Mouse (Mus musculus) intestine, postnatal 0 days (tissue): ENCODE results near the gene Tmem174. TPM values are rescaled to one million over a fixed set of nuclear protein-coding genes. Genes with fewer than 3 reads are reported as not detected.

Source experiments
- ATAC-seq: fragments of 200-750 bp; cut with Nextera tagmentation; 2 replicates; pipeline ENCODE4 v1.8.0; 2017; ENCODE audit warnings: mild to moderate bottlenecking, moderate TSS enrichment, moderate library complexity
- H3K27ac ChIP-seq: fragments of 300-500 bp; sonication (generic); 2 replicates; pipeline ENCODE4 v1.5.1; 2014; ENCODE audit warnings: mild to moderate bottlenecking, low read depth, low read length, moderate library complexity
- H3K27me3 ChIP-seq: fragments of 300-500 bp; sonication (generic); replicated peaks from 2 replicates; pipeline ENCODE4 v1.6.1; 2014; ENCODE audit warnings: low read length, mixed read lengths; ENCODE audit not compliant: control insufficient read depth, insufficient read depth
- H3K36me3 ChIP-seq: fragments of 300-500 bp; sonication (generic); 2 replicates; pipeline ENCODE4 v1.6.1; 2014; ENCODE audit warnings: mild to moderate bottlenecking, moderate library complexity; ENCODE audit not compliant: control insufficient read depth, insufficient read depth
- H3K4me1 ChIP-seq: fragments of 300-500 bp; sonication (generic); replicated peaks from 2 replicates; pipeline ENCODE4 v1.6.1; 2014; ENCODE audit warnings: antibody characterized with exemption, low read length, mixed read lengths; ENCODE audit not compliant: control insufficient read depth, insufficient read depth
- H3K4me2 ChIP-seq: fragments of 300-500 bp; sonication (generic); replicated peaks from 2 replicates; pipeline ENCODE4 v1.6.1; 2014; ENCODE audit warnings: low read depth, mild to moderate bottlenecking, moderate library complexity
- H3K4me3 ChIP-seq: fragments of 300-500 bp; sonication (generic); 2 replicates; pipeline ENCODE4 v1.5.1; 2014; ENCODE audit warnings: low read depth, low read length
- H3K9ac ChIP-seq: fragments of 300-500 bp; sonication (generic); 2 replicates; pipeline ENCODE4 v1.6.1; 2014; ENCODE audit warnings: mild to moderate bottlenecking, low read depth, low read length
- H3K9me3 ChIP-seq: fragments of 300-500 bp; sonication (generic); 2 replicates; pipeline ENCODE4 v1.6.1; 2016; ENCODE audit warnings: mixed run types; ENCODE audit not compliant: control insufficient read depth
- CTCF ChIP-seq: sonication (generic); IDR thresholded peaks from 2 replicates; pipeline ENCODE4 v1.5.1; 2016; ENCODE audit warnings: low read depth, mild to moderate bottlenecking, control low read depth, antibody characterized with exemption, moderate library complexity
- WGBS: fragments of 180-500 bp; shearing (Covaris S2); extraction: QIAGEN DNeasy Blood & Tissue Kit; methylation state at CpG from one replicate; pipeline ENCODE4 v1.1.7; 2014; 5-methylcytosine and 5-hydroxymethylcytosine counted together
- polyA plus RNA-seq: library from polyadenylated mRNA; unstranded; fragments of >200 nt; fragmentation: Nextera tagmentation; extraction: Ambion mirVana; gene quantifications from 2 replicates; pipeline ENCODE4 v1.2.1, GENCODE M21; 2015

Gene Tmem174
- polyA plus RNA-seq, 1 experiment from 2014 or later = 0.21 TPM

DNA sequence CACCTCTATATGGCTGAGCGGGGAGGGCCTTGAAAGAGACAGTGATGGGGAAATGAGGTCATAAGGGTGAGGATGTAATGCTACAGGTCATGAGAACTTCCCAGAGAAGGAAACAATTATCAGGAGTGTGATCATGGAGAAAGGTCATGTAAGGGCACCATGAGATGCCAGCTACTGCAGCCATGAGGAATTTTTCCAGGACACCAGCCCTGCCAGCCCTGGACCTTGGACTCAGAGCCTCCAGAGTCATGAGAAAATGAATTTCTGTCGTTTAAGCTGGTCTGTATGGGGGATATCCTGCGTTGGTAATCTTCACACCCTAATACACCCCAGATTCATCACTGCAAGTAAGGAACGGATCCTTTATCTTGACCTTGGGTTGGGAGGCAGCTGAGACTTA, 36.7 kb upstream of the Tmem174 start:
- no peak for ATAC-seq
- Histone ChIP-seq H3K27me3 (no peaks in the 10 kb centered on the region), H3K9me3 (no peaks in the 10 kb centered on the region), H3K9ac (no peak overlapping the region), H3K27ac (no peak overlapping the region), H3K4me2 (no peak overlapping the region), H3K36me3 (no peaks in the 10 kb centered on the region), H3K4me3 (no peak overlapping the region), H3K4me1 (no peaks in the 10 kb centered on the region)
- no peak for TF ChIP-seq CTCF
- WGBS = 67% methylated on average over 4 of the region's 4 CpGs

DNA sequence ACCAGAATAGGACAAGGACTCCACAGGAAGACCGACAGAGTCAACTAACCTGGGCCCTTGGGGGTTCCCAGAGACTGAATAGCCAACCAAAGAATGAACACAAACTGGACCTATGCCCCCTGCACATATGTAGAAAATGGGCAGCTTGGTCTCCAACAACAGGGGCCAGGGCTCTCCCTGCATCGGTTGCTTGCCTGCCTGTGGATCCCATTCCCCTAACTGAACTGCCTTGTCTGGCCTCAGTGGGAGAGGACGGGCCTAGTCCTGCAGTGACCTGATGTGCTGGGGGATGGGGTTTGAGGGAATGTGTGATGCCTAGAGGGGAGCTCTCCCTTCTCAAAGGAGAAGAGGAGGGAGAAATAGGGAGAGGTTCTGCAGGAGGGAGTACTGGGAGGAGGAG, 32.1 kb upstream of the Tmem174 start:
- H3K27ac ChIP-seq = no peak overlapping the region
- no peaks in the 10 kb centered on the region for H3K9me3 ChIP-seq
- no peak for TF ChIP-seq CTCF
- H3K27me3 ChIP-seq = no peaks in the 10 kb centered on the region
- no peak for ATAC-seq
- H3K4me3 ChIP-seq = no peak overlapping the region
- H3K4me1 ChIP-seq = peaks cover 4% of the 10 kb centered on the region
- no peak overlapping the region for H3K4me2 ChIP-seq
- H3K36me3 ChIP-seq = no peaks in the 10 kb centered on the region
- WGBS = 82% methylated on average over 3 of the region's 3 CpGs
- no peak overlapping the region for H3K9ac ChIP-seq

GRCm38 (mm10) chr13:98667316-98667715, 30.1 kb upstream of the Tmem174 start:
- ATAC-seq = peak; percentile 86
- H3K27ac ChIP-seq = no peak overlapping the region
- 38% methylated on average over 3 of the region's 3 CpGs for WGBS

DNA sequence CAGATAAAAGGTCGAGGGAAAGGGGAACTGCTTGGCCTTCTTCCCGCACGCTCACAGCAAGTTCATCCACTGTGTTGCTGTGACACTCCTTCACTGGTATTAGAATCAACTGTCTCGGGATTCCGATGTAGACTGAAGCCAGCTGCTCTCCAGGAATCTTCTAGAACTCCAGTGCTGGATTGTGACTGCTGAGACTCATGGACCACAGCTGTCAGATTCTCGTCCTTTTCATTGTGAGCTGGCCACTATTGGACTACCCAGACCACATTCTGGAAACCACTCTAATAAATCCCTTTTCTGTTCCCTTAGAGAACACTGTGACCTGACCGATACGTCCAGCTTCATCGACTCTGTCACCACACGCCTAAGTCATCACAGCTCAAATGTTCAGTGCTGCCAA, 28.0 kb upstream of the Tmem174 start:
- no peaks in the 10 kb centered on the region for H3K27me3 ChIP-seq
- H3K4me3 ChIP-seq = no peak overlapping the region
- no peaks in the 10 kb centered on the region for H3K9me3 ChIP-seq
- no peak overlapping the region for H3K4me2 ChIP-seq
- H3K36me3 ChIP-seq = no peaks in the 10 kb centered on the region
- no peak for TF ChIP-seq CTCF
- WGBS = 80% methylated on average over 10 of the region's 10 CpGs
- no peak overlapping the region for H3K9ac ChIP-seq
- ATAC-seq = no peak
- peaks cover 4% of the 10 kb centered on the region for H3K4me1 ChIP-seq
- H3K27ac ChIP-seq = no peak overlapping the region

More at GRCm38 (mm10) chr13:98667316-98667715, 30.1 kb upstream of the Tmem174 start:
- no peak for TF ChIP-seq CTCF
- Histone ChIP-seq H3K4me1 (peaks cover 4% of the 10 kb centered on the region), H3K27me3 (no peaks in the 10 kb centered on the region), H3K9ac (no peak overlapping the region), H3K4me2 (no peak overlapping the region), H3K4me3 (no peak overlapping the region), H3K9me3 (no peaks in the 10 kb centered on the region), H3K36me3 (no peaks in the 10 kb centered on the region)

DNA sequence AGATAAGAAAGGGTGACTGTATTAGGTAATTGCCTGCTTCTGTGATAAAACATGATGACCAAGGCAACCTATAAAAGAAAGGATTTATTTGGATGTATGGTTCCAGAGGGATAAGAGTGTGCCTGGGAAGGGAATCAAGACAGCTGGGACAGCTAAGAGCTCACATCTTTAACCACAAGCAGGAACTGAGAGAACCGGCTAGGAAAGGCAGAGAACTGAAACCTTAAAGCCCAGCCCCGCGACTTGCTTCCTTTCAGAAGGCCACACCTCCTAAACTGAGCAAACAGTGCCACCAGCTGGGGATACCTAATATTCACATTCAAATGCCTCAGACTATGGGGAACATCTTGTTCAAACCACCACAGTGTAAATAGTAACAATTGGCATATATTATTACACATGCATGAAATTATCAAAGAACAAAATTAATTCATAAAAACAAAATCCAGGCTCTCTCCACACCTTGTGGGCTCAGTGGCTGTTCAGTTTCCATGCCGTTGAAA, 25.0 kb upstream of the Tmem174 start:
- Histone ChIP-seq H3K9me3 (no peaks in the 10 kb centered on the region), H3K36me3 (no peaks in the 10 kb centered on the region), H3K4me2 (no peak overlapping the region), H3K27me3 (no peaks in the 10 kb centered on the region), H3K4me1 (peaks cover 4% of the 10 kb centered on the region), H3K27ac (no peak overlapping the region), H3K4me3 (no peak overlapping the region), H3K9ac (no peak overlapping the region)
- 85% methylated on average over 4 of the region's 4 CpGs for WGBS
- peak; percentile 31; the same call in 1 of the 2 replicates for TF ChIP-seq CTCF
- no peak for ATAC-seq

- Histone ChIP-seq H3K4me1 (0 out of 2 replicates have a peak, but pooled peaks cover 2% of the 10 kb centered on the region), H3K27ac (no peak overlapping the region), H3K27me3 (no peaks in the 10 kb centered on the region), H3K36me3 (no peaks in the 10 kb centered on the region), H3K9me3 (no peaks in the 10 kb centered on the region), H3K4me2 (no peak overlapping the region), H3K4me3 (no peak overlapping the region), H3K9ac (no peak overlapping the region)
- ATAC-seq = no peak
- WGBS = 78% methylated on average over 16 of the region's 16 CpGs
- TF ChIP-seq CTCF = no peak
Observed at GRCm38 (mm10) chr13:98656034-98656471, 18.8 kb upstream of the Tmem174 start.

DNA sequence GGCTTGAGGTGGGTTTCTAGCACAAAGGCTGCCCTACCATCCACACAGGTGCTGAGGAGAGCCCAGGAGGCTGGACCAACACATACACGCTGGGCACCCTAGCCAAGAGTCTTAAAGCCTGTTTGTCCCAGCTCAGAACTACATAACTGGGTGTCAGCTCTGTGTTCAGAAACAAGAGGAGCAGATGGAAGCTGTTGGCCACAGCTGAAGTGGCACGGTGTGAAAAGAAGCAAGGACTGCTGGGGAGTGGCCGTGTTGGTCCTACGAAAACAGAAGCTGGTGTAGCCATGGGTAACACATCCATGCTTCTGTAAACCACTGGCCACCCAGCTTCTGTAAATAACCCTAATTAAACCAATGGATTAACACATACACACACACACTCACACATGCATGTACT, 18.1 kb upstream of the Tmem174 start:
- no peak overlapping the region for H3K9ac ChIP-seq
- H3K36me3 ChIP-seq = no peaks in the 10 kb centered on the region
- H3K4me2 ChIP-seq = no peak overlapping the region
- H3K4me1 ChIP-seq = 0 out of 2 replicates have a peak, but pooled peaks cover 2% of the 10 kb centered on the region
- TF ChIP-seq CTCF = no peak
- ATAC-seq = no peak
- no peaks in the 10 kb centered on the region for H3K9me3 ChIP-seq
- no peak overlapping the region for H3K4me3 ChIP-seq
- no peak overlapping the region for H3K27ac ChIP-seq
- WGBS = 92% methylated on average over 4 of the region's 4 CpGs
- no peaks in the 10 kb centered on the region for H3K27me3 ChIP-seq
